Mouse (Mus musculus) limb, embryonic 12.5 days (tissue): ENCODE results near the gene Nyap1. TPM values are rescaled to one million over a fixed set of nuclear protein-coding genes. Genes with fewer than 3 reads are reported as not detected.

Experiments used
- ATAC-seq: fragments of 200-750 bp; cut with Nextera tagmentation; 2 replicates; pipeline ENCODE4 v1.8.0; 2017; ENCODE audit warnings: low read depth, moderate TSS enrichment; ENCODE audit not compliant: insufficient number of reproducible peaks, insufficient read depth, low FRiP score, low TSS enrichment
- H3K27ac ChIP-seq: fragments of 300-500 bp; sonication (generic); 2 replicates; pipeline ENCODE4 v1.5.1; 2016; ENCODE audit warnings: mild to moderate bottlenecking, moderate library complexity
- H3K27me3 ChIP-seq: fragments of 300-500 bp; sonication (generic); 2 replicates; pipeline ENCODE4 v1.6.1; 2016; ENCODE audit warnings: mild to moderate bottlenecking, moderate library complexity
- H3K36me3 ChIP-seq: fragments of 300-500 bp; sonication (generic); 2 replicates; pipeline ENCODE4 v1.6.1; 2016; ENCODE audit warnings: mild to moderate bottlenecking, moderate library complexity
- H3K4me1 ChIP-seq: fragments of 300-500 bp; sonication (generic); replicated peaks from 2 replicates; pipeline ENCODE4 v1.6.1; 2016
- H3K4me2 ChIP-seq: fragments of 300-500 bp; sonication (generic); 2 replicates; pipeline ENCODE4 v1.6.1; 2016; ENCODE audit warnings: mild to moderate bottlenecking, moderate library complexity
- H3K4me3 ChIP-seq: fragments of 300-500 bp; sonication (generic); replicated peaks from 2 replicates; pipeline ENCODE4 v1.5.1; 2016; ENCODE audit warnings: mild to moderate bottlenecking
- H3K9ac ChIP-seq: fragments of 300-500 bp; sonication (generic); replicated peaks from 2 replicates; pipeline ENCODE4 v1.6.1; 2016; ENCODE audit warnings: mild to moderate bottlenecking, moderate library complexity
- H3K9me3 ChIP-seq: fragments of 300-500 bp; sonication (generic); 2 replicates; pipeline ENCODE4 v1.6.1; 2016; ENCODE audit warnings: mild to moderate bottlenecking, moderate library complexity
- WGBS: fragments of 180-500 bp; shearing (Covaris S2); methylation state at CpG from one replicate; pipeline ENCODE4 v1.1.7; 2016; 5-methylcytosine and 5-hydroxymethylcytosine counted together
- polyA plus RNA-seq: library from polyadenylated mRNA; unstranded; fragments of >200 nt; fragmentation: Nextera tagmentation; extraction: Ambion mirVana; gene quantifications from 2 replicates; pipeline ENCODE4 v1.2.1, GENCODE M21; 2016

Gene Nyap1
- polyA plus RNA-seq, 1 experiment from 2014 or later: 4.5 TPM

- H3K4me1 ChIP-seq: peaks cover 3% of the 10 kb centered on the region
- no peak overlapping the region for H3K4me3 ChIP-seq
- H3K9ac ChIP-seq: no peak overlapping the region
- H3K36me3 ChIP-seq: no peaks in the 10 kb centered on the region
- WGBS: 71% methylated on average over 8 of the region's 8 CpGs
- ATAC-seq: no peak
- no peak overlapping the region for H3K27ac ChIP-seq
- no peak overlapping the region for H3K4me2 ChIP-seq
- H3K9me3 ChIP-seq: no peaks in the 10 kb centered on the region
- H3K27me3 ChIP-seq: peaks cover 10% of the 10 kb centered on the region; the same call in 1 of the 2 replicates
Measured at GRCm38 (mm10) chr5:137718020-137718790, 23.2 kb downstream of the Nyap1 start.

DNA sequence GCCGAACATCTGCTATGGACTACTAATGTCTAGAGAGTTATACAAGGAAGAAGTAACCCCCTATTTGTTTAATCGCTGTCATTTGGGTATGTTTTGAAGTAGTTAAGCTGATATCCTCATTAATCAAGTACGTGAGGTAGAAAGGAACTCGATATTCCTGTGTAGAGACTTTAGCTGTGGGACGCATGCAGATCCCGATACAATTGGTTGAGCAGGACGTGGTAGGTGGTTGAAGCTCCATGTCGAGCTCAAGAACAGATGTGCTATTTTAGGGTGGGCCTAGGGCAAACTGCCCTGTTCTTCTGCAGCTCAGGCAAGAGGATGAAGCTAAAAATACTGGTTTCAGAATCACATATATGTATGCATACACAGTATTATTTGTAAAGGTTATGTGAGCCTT, 25.7 kb downstream of the Nyap1 start:
- 73% methylated on average over 8 of the region's 8 CpGs for WGBS
- no peak for ATAC-seq
- Histone ChIP-seq H3K9me3 (no peaks in the 10 kb centered on the region), H3K4me1 (peaks cover 2% of the 10 kb centered on the region), H3K4me2 (no peak overlapping the region), H3K27ac (no peak overlapping the region), H3K9ac (no peak overlapping the region), H3K27me3 (peaks cover 4% of the 10 kb centered on the region; the same call in 1 of the 2 replicates), H3K36me3 (no peaks in the 10 kb centered on the region), H3K4me3 (no peak overlapping the region)

DNA sequence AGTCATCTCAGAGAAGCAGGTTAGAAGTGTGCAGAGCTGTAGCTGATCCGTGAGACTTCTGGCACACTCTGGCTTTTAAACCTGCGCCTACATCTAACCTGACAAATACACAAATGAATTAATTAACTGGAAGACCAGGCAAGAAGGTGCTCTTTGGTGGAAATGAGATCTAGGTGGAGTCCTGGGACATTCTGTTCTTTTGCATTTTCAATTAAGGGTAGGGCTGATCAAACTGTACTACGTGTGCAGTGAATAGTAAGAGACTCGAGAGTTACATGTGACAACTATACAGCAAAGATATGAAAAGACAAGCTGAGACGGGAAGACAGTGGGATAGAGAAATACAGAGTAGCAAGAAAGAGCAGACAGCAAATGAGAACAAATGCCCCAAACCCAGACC, 28.0 kb downstream of the Nyap1 start:
- no peak for ATAC-seq
- Histone ChIP-seq H3K36me3 (no peaks in the 10 kb centered on the region), H3K27me3 (peaks cover 4% of the 10 kb centered on the region; the same call in 1 of the 2 replicates), H3K4me2 (no peak overlapping the region), H3K9me3 (no peaks in the 10 kb centered on the region), H3K9ac (no peak overlapping the region), H3K4me1 (no peaks in the 10 kb centered on the region), H3K27ac (no peak overlapping the region), H3K4me3 (no peak overlapping the region)
- 84% methylated on average over 5 of the region's 5 CpGs for WGBS

- Histone ChIP-seq H3K27ac (no peak overlapping the region), H3K27me3 (no peaks in the 10 kb centered on the region), H3K4me3 (no peak overlapping the region), H3K36me3 (no peaks in the 10 kb centered on the region), H3K4me1 (no peaks in the 10 kb centered on the region), H3K9me3 (no peaks in the 10 kb centered on the region), H3K9ac (no peak overlapping the region), H3K4me2 (no peak overlapping the region)
- no peak for ATAC-seq
- 77% methylated on average over 12 of the region's 12 CpGs for WGBS
Measured at GRCm38 (mm10) chr5:137706913-137707633, 34.3 kb downstream of the Nyap1 start.

DNA sequence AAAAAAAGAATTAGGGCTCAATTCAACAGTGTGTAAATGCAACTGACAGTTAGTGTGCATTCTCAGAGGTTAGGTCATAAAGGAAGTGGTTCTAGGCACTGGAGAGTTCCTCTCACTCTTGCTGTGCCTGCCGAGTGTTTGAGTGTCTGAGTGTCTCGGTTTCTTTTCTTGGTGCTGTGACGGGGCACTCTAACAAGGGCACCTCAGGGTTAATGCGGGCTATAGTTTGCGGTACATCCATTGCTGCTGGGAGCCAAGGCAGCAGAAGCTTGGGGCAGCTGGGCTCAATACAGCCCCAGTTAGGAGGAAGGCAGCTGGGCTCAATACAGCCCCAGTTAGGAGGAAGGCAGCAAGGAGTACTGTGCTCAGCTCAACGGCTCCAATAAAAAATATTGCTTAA, 36.2 kb downstream of the Nyap1 start:
- ATAC-seq: no peak
- no peak overlapping the region for H3K4me3 ChIP-seq
- H3K4me2 ChIP-seq: no peak overlapping the region
- no peaks in the 10 kb centered on the region for H3K27me3 ChIP-seq
- H3K9me3 ChIP-seq: no peaks in the 10 kb centered on the region
- H3K4me1 ChIP-seq: no peaks in the 10 kb centered on the region
- no peak overlapping the region for H3K27ac ChIP-seq
- no peaks in the 10 kb centered on the region for H3K36me3 ChIP-seq
- no peak overlapping the region for H3K9ac ChIP-seq
- 46% methylated on average over 6 of the region's 6 CpGs for WGBS

DNA sequence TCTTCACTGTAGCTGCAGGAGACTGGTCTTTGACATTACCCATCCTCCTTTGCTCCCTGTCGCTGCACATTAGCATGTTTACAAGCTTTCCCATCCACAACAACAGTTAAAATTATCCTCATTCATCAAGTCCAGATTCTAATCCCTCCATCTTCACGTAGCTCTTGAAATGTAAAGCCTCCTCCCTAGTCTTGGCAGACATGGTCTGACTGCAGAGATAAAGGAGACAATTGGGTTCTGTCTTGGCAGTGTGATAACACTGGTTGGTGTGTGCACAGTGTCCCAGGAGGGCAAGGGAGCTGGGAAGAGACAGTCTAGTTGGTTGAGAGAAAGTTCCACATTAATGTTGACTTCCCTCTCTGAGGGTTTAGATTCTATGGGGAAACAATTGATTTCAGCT, 41.6 kb downstream of the Nyap1 start:
- no peaks in the 10 kb centered on the region for H3K4me1 ChIP-seq
- no peak overlapping the region for H3K4me3 ChIP-seq
- no peak for ATAC-seq
- H3K9me3 ChIP-seq: no peaks in the 10 kb centered on the region
- no peak overlapping the region for H3K9ac ChIP-seq
- H3K36me3 ChIP-seq: no peaks in the 10 kb centered on the region
- no peaks in the 10 kb centered on the region for H3K27me3 ChIP-seq
- no peak overlapping the region for H3K4me2 ChIP-seq
- H3K27ac ChIP-seq: no peak overlapping the region
- 55% methylated on average over 2 of the region's 2 CpGs for WGBS

- H3K36me3 ChIP-seq: no peaks in the 10 kb centered on the region
- 62% methylated on average over 3 of the region's 3 CpGs for WGBS
- no peak for ATAC-seq
Measured at GRCm38 (mm10) chr5:137699080-137699479, 42.3 kb downstream of the Nyap1 start.

GRCm38 (mm10) chr5:137695930-137696329, 45.5 kb downstream of the Nyap1 start:
- no peaks in the 10 kb centered on the region for H3K36me3 ChIP-seq
- ATAC-seq: no peak
- WGBS: 82% methylated on average over 4 of the region's 4 CpGs

More at GRCm38 (mm10) chr5:137699080-137699479, 42.3 kb downstream of the Nyap1 start:
- H3K4me2 ChIP-seq: no peak overlapping the region
- no peaks in the 10 kb centered on the region for H3K27me3 ChIP-seq
- no peaks in the 10 kb centered on the region for H3K9me3 ChIP-seq
- no peaks in the 10 kb centered on the region for H3K4me1 ChIP-seq
- no peak overlapping the region for H3K27ac ChIP-seq
- no peak overlapping the region for H3K9ac ChIP-seq
- H3K4me3 ChIP-seq: no peak overlapping the region

GRCm38 (mm10) chr5:137694796-137695195, 46.6 kb downstream of the Nyap1 start:
- Histone ChIP-seq H3K4me1 (no peaks in the 10 kb centered on the region), H3K27me3 (no peaks in the 10 kb centered on the region), H3K9ac (no peak overlapping the region), H3K4me2 (no peak overlapping the region), H3K27ac (no peak overlapping the region), H3K9me3 (no peaks in the 10 kb centered on the region), H3K36me3 (no peaks in the 10 kb centered on the region), H3K4me3 (no peak overlapping the region)
- WGBS: 86% methylated on average over 3 of the region's 3 CpGs
- ATAC-seq: no peak

More at GRCm38 (mm10) chr5:137695930-137696329, 45.5 kb downstream of the Nyap1 start:
- Histone ChIP-seq H3K27ac (no peak overlapping the region), H3K27me3 (no peaks in the 10 kb centered on the region), H3K4me2 (no peak overlapping the region), H3K9ac (no peak overlapping the region), H3K4me1 (no peaks in the 10 kb centered on the region), H3K4me3 (no peak overlapping the region), H3K9me3 (no peaks in the 10 kb centered on the region)

- no peaks in the 10 kb centered on the region for H3K36me3 ChIP-seq
- WGBS: 53% methylated on average over 1 of the region's 1 CpGs
- no peaks in the 10 kb centered on the region for H3K4me1 ChIP-seq
- H3K9ac ChIP-seq: no peak overlapping the region
- H3K4me3 ChIP-seq: no peak overlapping the region
- no peaks in the 10 kb centered on the region for H3K27me3 ChIP-seq
- H3K9me3 ChIP-seq: no peaks in the 10 kb centered on the region
- H3K27ac ChIP-seq: no peak overlapping the region
- ATAC-seq: no peak
- H3K4me2 ChIP-seq: no peak overlapping the region
Measured at GRCm38 (mm10) chr5:137691881-137692280, 49.5 kb downstream of the Nyap1 start.

DNA sequence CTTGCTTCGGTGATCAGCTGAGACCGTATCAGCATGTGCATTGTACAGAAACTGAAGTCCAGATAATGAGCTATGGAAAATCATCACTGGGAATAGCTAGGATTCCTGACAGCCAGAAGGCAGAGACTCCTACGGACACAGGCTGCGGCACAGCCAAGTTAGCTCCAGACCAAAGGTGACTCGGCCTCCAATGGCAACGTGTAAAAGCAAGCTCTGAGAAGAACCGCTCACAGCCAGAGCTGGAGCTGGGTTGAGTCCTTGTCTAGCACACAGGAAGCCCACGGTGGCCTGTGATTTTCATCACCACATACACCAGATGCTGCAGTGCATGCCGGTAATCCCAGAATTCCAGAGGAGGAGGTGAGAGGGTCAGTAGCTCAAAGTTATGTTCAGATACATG, 50.9 kb downstream of the Nyap1 start:
- no peak overlapping the region for H3K9ac ChIP-seq
- no peaks in the 10 kb centered on the region for H3K4me1 ChIP-seq
- H3K27me3 ChIP-seq: no peaks in the 10 kb centered on the region
- H3K27ac ChIP-seq: no peak overlapping the region
- H3K9me3 ChIP-seq: no peaks in the 10 kb centered on the region
- H3K36me3 ChIP-seq: no peaks in the 10 kb centered on the region
- no peak for ATAC-seq
- 66% methylated on average over 9 of the region's 9 CpGs for WGBS
- no peak overlapping the region for H3K4me3 ChIP-seq
- no peak overlapping the region for H3K4me2 ChIP-seq
